Mouse (Mus musculus) brain, embryonic 14.5 days (tissue): ENCODE measurements around the gene E2f4.

ENCODE experiments used
- CTCF ChIP-seq: fragments of 200-500 bp; IDR thresholded peaks from 2 replicates; pipeline ENCODE4 v1.5.1; 2012; ENCODE audit warnings: inconsistent platforms, mild to moderate bottlenecking, moderate library complexity, borderline replicate concordance; ENCODE audit not compliant: insufficient read depth, insufficient read length; ENCODE audit errors: extremely low read depth
- POLR2A ChIP-seq: fragments of 200-500 bp; IDR thresholded peaks from 2 replicates; pipeline ENCODE4 v1.6.1; 2012; ENCODE audit warnings: mild to moderate bottlenecking, inconsistent platforms, borderline replicate concordance; ENCODE audit not compliant: poor library complexity, insufficient read depth, insufficient read length, severe bottlenecking; ENCODE audit errors: extremely low read depth

- TF ChIP-seq CTCF, result no peak
- TF ChIP-seq POLR2A, result no peak
Measured at GRCm38 (mm10) chr8:105266775-105267174, 30.7 kb upstream of the E2f4 start.
